Mouse (Mus musculus) liver (tissue): Measurements from ENCODE around the gene Col5a1.

ENCODE experiments used
- DNase-seq: peaks from one replicate; pipeline ENCODE4 v3.0.0-alpha.2; 2020; ENCODE audit warnings: mixed read lengths

The Col5a1 gene

DNA sequence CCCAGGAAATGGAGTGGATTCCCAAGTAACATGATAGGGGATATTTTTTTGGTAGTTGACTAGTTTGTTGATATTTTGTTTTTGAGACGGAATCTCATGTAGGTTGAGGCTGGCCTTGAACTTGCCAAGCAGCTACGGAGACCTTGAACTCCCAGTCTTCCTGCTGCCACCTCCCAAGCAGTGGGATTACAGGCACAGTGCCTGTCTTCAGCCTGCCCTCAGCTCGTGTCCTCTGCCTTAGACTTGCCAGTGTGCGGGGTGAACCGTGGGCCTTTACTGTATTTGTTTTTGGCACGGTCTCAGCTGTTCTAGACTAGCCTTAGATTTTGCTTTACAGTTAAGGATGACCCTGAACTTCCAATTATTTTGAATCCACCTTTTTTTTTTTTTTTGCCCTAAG, 37.5 kb downstream of the Col5a1 start:
- DNase-seq = no peak

DNA sequence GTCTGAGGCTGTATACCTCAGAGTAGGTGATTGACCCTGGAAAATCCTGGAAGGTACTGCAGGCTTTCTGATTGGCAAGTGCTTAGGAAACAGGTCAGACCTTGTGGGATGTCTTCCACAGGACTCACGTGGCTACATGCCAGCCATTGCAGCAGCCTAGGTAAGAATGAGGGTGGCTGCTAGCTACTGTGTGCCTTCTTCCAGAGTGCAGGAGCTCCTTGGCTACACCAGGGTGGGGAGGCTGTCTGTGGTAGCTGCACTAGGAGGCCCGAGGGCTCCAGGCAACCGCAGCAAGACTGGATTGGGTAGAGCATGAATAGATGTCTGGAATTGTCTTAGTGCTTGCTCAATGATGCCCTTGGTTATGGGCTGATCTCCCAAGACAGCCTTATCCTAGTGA, 38.2 kb downstream of the Col5a1 start:
- DNase-seq = no peak

DNA sequence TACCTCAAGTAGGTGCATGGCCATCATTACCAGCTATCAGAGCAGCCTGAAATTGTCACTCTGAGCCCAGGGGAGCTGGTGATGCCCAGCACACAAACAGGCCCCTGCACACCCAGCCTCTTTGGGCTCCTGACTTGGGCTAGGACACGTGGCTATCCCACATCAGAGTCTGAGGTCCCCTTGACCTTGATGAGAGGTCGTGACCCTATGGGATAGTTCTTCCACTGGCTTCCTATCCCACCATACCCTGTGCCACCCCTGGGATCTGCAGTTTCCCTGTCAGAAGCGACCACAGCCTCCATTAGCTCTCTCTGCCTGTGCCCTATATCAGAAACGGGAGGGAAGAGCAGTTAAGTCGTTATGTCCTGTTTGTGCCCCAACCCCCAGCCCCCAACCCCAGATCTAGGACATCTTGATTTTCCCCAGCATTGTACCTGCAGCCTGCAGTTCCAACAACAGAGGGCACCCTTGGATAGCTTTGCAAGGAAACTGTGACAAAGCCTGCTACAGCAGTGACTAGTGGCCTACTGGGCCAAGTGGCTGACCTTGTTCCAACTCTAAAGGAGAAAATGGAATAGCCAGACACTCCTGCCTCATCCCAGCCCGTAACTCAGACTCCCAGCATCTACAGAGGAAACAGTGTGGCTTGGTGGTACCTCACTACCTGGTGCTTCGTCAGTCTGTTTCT, 40.4 kb downstream of the Col5a1 start:
- peak; percentile 58 for DNase-seq

DNA sequence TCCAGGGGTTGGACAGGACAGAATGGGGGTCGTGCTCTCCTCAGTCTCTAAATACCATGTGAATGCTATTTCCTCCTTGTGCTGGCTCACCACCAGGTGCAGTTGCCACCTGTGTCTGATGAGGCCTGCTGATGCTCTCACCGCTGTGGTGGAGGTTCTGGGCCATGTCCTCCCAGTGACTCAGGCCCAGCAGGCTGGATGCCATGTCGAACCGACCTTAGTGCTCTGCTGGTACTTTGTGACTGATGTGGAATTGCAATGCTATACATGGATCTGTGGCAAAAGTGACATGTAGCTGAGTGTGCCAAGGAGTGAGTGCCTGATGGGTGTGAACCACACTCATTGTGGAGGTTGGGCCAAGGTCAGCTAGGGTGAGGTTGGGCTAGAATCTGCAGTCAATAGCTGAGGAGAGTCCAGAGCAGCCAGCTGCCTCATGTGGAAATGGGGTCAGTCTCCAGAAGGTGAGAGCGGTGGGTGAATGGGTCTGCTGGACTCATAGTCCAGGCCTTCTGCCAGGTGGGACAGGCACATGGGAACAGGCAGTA, 44.3 kb downstream of the Col5a1 start:
- no peak for DNase-seq

DNA sequence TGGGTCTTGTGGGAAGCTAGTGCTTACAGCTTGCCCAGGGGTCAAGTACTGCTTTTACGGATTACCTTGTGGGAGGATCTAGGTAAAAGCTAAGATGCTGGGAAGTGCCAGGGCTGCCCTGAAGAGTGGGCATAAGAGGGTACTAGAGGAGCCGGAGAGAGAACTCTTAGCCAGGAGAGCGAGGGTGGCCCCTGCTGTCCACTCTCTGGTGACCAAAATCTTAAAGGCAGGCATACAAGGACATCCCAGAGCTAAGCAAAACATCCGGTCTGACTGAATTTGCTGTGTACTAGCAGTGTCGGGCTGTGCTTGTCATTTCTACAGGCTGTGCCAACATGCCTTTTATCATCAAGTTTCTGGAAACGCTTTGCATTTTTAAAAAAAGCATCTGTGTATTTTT, 44.9 kb downstream of the Col5a1 start:
- DNase-seq = no peak

DNA sequence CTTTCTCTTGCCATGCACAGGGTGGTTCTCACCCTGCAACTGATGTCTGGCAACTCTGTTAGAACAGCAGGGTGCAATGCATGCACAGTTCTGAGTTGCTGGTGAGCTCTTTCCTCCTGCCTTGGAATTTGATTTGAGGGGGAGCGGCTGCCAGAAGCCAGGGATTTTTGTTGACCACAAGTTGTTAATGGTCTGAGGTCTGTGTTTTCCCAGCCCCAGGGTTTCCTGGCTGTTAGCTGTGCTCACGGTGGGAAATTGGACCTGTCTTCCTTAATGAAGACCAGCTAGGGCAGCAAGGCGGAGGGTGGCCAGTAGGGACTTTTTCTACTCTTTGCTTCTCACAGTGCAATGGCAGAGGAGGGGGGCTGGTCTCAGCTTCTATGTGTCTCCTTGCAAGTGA, 45.7 kb downstream of the Col5a1 start:
- DNase-seq = no peak

DNA sequence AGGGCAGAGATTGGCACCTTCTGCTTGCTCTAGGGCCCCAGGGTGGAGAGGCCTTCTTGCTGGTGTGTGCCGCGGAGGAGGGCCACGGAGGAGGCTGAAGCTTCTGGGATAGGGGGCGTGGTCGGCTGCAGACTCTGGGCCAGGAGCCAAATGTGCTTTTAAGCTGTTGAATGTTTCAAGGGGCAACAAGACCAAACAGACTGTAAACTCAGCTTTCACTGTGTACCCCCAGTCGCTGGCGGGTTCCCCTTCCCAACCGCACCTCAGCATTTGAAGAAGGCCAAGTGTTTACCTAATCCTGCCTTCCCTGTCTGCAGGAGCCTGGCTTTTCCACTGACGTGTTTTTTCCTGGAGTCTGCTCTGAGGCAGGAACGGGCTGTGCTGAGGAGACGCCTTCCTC, 48.0 kb downstream of the Col5a1 start:
- DNase-seq = peak; percentile 54

DNA sequence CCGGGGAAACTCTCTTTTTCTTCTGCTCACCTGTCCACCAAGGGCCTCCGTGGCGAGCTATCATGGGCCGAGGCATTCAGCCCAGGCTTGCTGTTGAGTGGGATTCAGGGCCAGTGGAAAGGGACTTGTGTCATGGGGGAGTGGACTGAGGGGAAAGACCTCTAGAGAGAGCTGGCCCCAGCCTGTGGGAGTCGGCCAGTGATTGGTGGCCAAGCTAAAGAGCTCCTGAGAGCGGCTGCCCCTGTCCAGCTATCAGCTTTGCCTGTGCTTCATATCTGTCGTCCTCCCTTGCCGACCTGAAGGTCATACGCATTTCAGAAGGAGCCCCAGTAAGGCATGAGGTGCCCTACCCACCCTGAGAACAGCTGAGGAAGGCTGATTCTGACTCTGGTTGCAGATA, 48.6 kb downstream of the Col5a1 start:
- no peak for DNase-seq

DNA sequence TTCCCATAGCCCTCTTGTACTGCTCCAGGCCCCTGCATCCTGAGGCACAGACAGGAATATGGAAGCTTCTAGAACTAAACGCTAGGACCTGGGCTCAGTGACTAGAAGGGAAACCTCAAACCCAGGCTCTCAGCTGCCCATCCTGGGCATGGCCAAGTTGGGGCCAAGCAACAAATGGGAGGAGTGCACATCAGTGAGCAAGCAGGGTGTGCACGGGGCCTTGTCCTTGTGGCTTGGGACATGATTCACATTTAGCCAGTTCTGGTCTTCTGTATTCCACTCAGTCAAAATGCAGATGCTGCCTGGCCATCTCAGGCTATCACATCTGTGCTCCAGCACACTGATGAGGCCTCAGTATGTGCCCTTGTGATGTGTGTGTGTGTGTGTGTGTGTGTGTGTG, 49.2 kb downstream of the Col5a1 start:
- no peak for DNase-seq

DNA sequence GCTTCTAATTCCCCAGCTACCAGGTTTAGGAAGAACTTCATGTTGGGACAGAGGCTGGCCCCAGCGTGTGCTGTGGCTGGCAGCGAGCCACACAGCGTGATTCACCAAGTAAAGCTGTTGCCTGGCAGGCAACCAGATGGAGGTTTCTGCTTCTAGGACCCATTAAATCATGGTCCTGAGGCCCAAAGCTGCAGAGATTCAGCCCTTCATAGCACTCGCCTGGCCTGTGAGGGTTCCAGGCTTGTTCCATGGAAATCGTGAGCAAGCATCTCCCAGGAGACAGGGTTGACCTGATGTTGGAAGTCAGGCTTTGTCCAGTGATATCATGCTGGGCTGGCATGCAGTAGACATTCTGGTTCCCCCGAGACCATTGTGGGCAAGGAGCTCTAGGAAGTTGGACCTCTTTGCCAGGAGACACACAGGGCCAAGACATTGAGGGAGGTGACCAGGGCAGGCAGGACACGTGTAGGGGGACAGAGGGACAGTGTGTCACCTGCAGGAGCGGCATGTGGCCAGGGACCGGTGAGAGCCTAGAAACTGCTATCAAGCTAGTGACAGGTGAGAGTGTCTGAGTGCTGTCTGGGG, 50.5 kb downstream of the Col5a1 start:
- no peak for DNase-seq

DNA sequence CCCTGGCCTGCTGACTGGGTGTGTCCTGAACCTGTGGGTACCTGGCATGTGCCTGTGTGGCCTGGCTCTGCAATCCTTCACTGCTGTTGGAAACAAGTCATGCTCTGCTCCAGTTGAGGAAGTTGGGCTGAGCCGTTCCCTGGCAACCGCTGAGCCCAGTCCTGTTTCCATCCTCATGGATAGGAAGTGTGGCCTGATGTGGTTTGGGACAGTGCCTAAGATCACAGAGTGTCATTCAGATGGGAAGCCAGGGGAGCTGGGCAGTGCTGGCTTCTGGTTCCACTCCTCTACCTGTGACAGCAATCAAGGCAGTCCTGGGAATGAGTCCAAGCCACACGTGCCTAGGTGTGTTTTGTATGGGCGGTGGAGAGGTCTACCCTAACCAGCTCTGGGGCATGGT, 53.2 kb downstream of the Col5a1 start:
- no peak for DNase-seq

DNA sequence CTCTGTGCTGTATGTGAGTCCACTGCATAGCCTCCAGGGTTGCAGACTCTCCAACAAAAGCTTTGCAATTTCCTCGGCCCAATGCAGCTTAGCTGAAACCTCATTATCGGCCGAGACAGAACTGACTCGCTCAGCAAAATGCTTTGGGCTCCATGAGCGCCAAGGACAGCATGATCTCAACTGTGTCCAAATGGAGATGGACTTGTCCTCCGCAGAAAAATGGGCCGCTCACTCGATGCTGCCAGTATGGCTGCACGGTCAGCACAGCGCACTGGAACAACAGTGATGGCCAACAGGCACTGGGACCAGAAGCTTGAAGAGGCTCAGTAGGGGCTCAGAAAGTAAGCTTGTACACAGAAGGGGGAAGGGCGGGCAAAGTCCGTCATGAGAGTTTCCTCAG, 53.9 kb downstream of the Col5a1 start:
- DNase-seq = no peak

DNA sequence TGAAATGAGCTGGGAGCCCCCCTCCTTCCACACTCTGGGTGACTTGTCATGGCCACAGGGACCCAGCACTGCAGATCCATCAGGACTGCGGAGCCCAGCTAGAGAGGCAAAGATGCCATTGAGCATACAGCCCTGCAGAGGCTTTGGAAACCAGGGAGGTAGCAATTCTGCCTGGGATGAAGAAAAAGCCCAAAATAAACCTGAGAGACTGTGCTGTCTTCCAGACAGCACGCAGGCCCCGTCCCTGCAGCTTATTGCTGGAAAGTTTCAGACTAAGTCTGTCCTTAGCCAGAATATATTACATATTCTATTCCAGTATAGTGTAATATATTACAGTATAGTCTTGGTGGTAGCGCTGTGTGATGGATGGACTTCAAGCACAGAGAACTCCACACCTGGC, 61.0 kb downstream of the Col5a1 start:
- no peak for DNase-seq

DNA sequence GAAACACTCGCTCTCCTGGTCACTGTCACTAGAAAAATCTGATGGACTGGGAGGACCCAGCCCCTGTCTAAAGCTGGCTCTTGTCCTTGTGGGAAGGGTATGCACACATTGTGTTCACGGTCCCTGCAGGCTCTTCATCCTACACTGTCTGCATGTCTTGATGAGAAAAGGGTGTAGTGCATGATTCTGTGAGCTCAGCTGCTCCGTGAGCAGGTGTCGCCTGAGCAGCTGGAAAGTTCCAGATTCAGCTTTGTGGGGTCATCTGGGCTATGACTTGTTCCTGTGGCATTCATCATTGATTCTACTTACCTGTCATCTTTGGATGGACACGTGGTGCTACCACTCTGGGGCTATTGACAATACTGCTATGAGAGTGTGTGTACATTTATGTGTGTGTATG, 61.7 kb downstream of the Col5a1 start:
- DNase-seq = no peak

DNA sequence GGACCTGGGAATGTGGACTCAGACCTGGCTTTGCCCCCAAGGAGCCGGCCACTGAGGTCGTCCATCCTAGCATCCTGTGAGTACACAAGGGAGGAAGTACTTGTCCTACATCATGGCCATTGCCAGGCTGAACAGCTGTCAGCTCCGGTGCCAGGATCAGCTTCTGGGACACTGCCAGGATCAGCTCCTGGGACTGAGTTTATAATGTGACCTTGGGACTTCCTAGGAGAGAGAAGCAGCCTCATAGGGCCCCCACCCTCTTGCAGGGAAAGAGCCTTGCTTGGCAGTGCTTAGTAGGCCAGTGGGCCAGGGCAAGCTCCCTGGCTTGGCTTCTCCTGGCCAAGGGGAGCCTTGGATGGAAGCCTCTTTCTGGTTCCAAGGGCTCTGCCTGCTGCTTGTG, 67.6 kb downstream of the Col5a1 start:
- no peak for DNase-seq

DNA sequence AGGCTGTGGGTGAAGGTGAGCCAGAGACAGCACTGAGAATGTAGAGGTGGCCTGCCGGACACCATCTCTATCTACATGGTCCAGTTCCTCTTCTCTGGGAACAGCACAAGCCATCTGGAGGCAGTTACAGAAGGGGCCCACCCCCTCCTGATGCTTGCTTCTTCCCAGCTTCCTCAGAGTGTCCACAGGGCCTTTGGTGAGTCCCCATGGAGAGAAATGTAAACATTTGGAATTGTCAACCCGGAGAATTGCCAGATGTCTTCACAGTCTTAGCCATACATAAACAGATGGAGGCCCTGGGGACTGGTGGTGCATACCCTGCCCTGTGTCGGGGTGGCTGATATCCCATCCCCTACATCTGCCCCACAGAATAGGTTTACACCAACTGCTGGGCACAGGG, 68.7 kb downstream of the Col5a1 start:
- DNase-seq = no peak

DNA sequence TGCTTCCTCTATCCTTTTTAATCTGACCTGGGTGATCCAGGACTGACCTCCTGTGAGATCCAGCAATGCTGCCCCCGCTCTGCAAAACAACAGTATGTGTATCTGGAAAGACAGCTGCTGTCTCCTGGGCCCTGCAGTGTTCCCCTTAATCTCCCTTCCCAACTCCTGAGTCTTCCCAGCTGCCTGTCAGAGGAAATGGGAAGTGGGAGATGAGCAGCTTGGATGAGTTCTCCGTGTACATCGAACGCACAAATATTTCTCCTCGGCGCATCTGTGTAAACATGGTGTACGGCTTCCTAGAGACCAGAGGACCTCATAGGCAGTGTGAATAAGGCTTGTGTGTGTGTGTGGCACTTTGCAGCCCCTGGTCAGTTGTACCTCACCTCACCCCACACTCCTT, 70.5 kb downstream of the Col5a1 start:
- DNase-seq = no peak

DNA sequence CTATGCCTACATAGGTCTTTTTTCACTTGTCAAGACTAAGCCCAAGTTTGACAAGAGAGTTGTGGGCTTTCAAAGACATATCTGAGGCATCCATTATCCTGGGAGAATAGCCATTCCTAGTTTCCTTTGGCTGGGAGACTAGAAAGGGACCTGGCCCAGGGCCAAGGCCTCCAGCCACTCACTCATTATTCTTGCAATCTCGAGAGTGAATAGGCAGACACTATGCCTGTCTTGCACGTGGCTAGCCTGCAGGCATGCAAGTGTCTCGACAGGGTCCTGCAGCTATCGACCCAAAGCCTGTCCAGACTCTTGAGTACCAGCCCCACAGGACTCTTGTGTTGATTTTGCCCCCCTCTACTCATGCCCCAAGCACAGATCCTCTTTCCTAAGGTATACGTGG, 71.0 kb downstream of the Col5a1 start:
- peak; percentile 31 for DNase-seq

DNA sequence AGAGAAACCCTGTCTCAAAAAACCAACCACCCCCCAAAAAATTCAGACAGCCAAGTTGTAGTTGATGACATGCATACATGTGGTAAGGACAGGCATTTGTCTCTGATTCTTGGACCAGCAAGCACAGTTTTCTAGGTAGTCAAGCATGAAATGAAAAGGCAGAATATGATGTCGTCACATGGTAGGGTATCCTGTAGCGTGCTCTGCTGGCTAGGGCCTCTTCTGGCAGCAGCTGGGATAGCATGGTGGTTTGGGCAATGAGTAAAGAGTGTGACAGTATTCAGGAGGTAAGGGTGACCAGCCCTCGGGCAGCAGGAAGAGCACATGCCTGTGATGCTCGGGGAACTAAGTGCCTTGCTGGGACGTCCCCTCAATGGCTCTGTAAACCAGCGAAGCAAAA, 73.0 kb downstream of the Col5a1 start:
- no peak for DNase-seq

DNA sequence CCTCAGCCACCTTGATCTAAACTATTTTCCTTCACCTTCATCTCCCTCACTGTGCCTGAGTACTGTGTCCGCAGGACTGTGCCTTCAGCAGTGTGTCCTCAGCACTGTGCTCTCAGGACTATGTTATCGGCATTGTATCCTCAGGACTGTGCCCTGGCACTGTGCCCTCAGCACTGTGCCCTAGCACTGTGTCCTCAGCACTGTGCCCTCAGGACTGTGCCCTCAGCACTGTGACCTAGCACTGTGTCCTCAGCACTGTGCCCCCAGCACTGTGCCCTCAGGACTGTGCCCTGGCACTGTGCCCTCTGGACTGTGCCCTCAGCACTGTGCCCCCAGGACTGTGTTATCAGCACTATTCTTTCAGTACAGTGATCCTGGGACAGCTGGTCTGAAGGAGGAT, 75.0 kb downstream of the Col5a1 start:
- no peak for DNase-seq

DNA sequence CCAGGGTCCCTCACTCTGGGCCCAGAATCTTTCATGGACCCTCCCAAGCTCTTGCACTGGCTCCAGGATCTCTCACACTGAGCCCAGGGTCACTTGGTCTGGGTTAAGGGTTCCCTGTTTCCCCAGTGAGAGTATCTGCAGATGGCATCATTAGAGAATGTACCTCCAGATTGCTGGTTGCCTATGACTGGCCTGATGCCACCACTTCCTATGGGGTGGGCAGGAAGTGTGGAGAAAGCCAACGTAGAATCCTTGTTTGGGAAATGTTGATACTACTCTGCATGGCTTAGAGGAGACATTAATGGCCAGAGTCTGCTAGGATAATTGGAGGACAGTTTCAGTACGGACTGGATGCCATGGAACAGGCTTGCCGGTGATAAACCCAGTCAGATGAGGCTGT, 76.2 kb downstream of the Col5a1 start:
- no peak for DNase-seq

DNA sequence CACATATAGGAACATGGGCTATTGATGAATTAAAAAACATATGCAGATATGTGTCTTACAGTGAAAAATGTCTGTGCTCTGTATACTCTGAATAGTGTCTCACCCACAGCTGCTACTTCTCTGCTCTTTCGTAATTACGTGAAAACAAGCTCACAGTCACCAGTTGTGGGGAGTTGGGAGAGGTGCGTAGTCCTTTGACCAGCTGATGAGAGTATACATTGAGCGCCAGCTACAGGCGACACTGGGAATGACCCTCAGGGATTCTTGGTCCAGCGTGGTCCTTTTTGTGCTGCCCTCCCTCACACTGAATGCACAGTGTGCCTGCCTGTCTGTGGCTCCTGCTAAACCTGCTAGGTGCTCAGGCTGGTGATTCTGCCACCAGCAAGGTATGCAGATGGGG, 82.9 kb downstream of the Col5a1 start:
- peak; percentile 51 for DNase-seq

DNA sequence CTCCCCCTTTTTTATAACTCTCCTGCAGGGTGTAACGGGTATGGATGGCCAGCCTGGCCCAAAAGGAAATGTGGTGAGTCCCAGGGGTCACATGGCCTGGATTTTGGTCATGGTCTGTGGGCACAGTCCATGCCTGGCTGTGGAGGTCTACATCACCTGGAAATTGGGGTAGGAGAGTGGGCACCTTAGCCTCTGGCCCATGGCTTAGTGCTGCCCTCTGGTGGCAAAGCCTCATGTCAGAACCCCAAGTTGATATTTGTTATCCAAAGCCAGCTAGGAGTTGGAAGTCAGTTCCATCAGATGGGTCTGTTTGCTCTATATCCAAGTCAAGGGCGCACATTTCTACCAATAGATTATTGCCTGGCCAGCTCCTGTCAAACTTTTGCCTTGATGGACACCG, 87.6 kb downstream of the Col5a1 start:
- DNase-seq = peak; percentile 87

DNA sequence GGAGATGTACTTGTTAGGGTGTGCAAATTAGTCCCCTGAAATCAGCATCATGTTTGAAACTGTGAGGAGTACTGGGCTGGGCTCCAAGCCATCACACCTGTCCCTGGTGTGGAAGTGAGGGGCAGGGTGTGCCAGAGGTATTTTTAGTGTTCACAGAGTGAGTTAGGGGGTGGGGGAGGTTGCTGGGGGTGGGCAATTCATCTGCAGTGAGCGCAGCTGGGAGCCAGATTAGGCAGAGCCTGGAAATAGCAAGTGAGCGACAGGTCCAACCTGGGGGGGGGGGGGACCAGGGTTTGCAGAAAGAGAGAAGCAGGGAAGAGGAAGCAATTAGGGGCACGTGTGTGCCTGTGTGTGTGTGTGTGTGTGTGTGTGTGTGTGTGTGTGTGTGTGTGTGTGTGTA, 89.6 kb downstream of the Col5a1 start:
- no peak for DNase-seq

DNA sequence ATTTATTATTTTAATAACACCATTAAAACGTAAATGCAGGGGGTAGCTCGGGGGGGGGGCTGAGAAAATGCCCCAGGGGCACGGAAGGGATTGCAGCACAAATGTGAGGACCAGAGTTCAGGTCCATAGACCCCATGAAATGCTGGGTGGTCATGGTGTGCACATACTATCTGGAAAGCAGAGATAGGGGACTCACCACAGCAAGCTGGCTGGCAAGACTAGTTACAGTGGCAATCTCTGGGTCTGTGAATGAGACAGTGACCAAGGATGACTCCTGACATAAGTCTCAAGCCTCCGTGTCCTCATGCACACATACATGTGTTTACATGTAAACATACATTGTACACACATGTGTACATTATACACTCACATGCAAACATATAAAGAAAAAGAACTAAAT, 90.3 kb downstream of the Col5a1 start:
- peak; percentile 49 for DNase-seq
